Mouse (Mus musculus) bone marrow, adult 2 months (tissue): ENCODE data around the gene Polr1a.

Experiments
- CTCF ChIP-seq: fragments of 200-500 bp; IDR thresholded peaks from 2 replicates; pipeline ENCODE4 v1.5.1; 2011; ENCODE audit warnings: low read length, control low read depth; ENCODE audit not compliant: control insufficient read depth, insufficient read depth
- POLR2A ChIP-seq: fragments of 200-500 bp; IDR thresholded peaks from 2 replicates; pipeline ENCODE4 v1.6.1; 2011; ENCODE audit warnings: low read depth, mild to moderate bottlenecking, control low read depth, low read length, borderline replicate concordance; ENCODE audit not compliant: control insufficient read depth

GRCm38 (mm10) chr6:72018052-72018451, 109.2 kb downstream of the Polr1a start:
- TF ChIP-seq CTCF, result no peak
- TF ChIP-seq POLR2A, result no peak
